Mouse (Mus musculus) limb, embryonic 10.5 days (tissue): ENCODE results near the gene Atl2. TPM values are rescaled to one million over a fixed set of nuclear protein-coding genes. Genes with fewer than 3 reads are reported as not detected.

Experiments
- DNase-seq: peaks from one replicate; pipeline ENCODE4 v3.0.0-alpha.2; 2017; ENCODE audit warnings: low spot score
- H3K27ac ChIP-seq: fragments of 300-500 bp; sonication (generic); 2 replicates; pipeline ENCODE4 v1.5.1; 2016; ENCODE audit warnings: mild to moderate bottlenecking
- H3K27me3 ChIP-seq: fragments of 300-500 bp; sonication (generic); 2 replicates; pipeline ENCODE4 v1.6.1; 2016; ENCODE audit warnings: low read depth, mild to moderate bottlenecking; ENCODE audit not compliant: poor library complexity, severe bottlenecking
- H3K36me3 ChIP-seq: fragments of 300-500 bp; sonication (generic); 2 replicates; pipeline ENCODE4 v1.6.1; 2016; ENCODE audit warnings: mild to moderate bottlenecking, moderate library complexity
- H3K4me1 ChIP-seq: fragments of 300-500 bp; sonication (generic); 2 replicates; pipeline ENCODE4 v1.6.1; 2016
- H3K4me3 ChIP-seq: fragments of 300-500 bp; sonication (generic); 2 replicates; pipeline ENCODE4 v1.5.1; 2016; ENCODE audit warnings: mild to moderate bottlenecking, moderate library complexity
- H3K9me3 ChIP-seq: fragments of 300-500 bp; sonication (generic); replicated peaks from 2 replicates; pipeline ENCODE4 v1.6.1; 2016; ENCODE audit warnings: mild to moderate bottlenecking
- WGBS: fragments of 180-500 bp; shearing (Covaris S2); methylation state at CpG from one replicate; pipeline ENCODE4 v1.1.7; 2016; 5-methylcytosine and 5-hydroxymethylcytosine counted together
- polyA plus RNA-seq: library from polyadenylated mRNA; unstranded; fragments of >200 nt; fragmentation: Nextera tagmentation; extraction: Ambion mirVana; gene quantifications from 2 replicates; pipeline ENCODE4 v1.2.1, GENCODE M21; 2016

The Atl2 gene
- polyA plus RNA-seq, 1 experiment from 2014 or later: 38.7 TPM

GRCm38 (mm10) chr17:79804747-79805146 is 91.2 kb downstream of the Atl2 start:
- H3K4me3 ChIP-seq: no peak overlapping the region
- H3K4me1 ChIP-seq: peaks cover 28% of the 10 kb centered on the region
- H3K27me3 ChIP-seq: no peaks in the 10 kb centered on the region
- no peaks in the 10 kb centered on the region for H3K36me3 ChIP-seq
- DNase-seq: no peak
- no peaks in the 10 kb centered on the region for H3K9me3 ChIP-seq
- no peak overlapping the region for H3K27ac ChIP-seq
- WGBS: 62% methylated on average over 2 of the region's 2 CpGs

- H3K4me1 ChIP-seq: peaks cover 2% of the 10 kb centered on the region
- DNase-seq: no peak
- H3K27me3 ChIP-seq: no peaks in the 10 kb centered on the region
- no peak overlapping the region for H3K4me3 ChIP-seq
- no peak overlapping the region for H3K27ac ChIP-seq
- 72% methylated on average over 7 of the region's 7 CpGs for WGBS
- no peaks in the 10 kb centered on the region for H3K36me3 ChIP-seq
- H3K9me3 ChIP-seq: no peaks in the 10 kb centered on the region
Observed at GRCm38 (mm10) chr17:79802056-79802455, 93.9 kb downstream of the Atl2 start.

GRCm38 (mm10) chr17:79798831-79799230 is 97.1 kb downstream of the Atl2 start:
- WGBS: 94% methylated on average over 10 of the region's 10 CpGs
- Histone ChIP-seq H3K27me3 (no peaks in the 10 kb centered on the region), H3K4me3 (no peak overlapping the region), H3K36me3 (no peaks in the 10 kb centered on the region), H3K4me1 (no peaks in the 10 kb centered on the region; the same call in 1 of the 2 replicates), H3K27ac (no peak overlapping the region), H3K9me3 (no peaks in the 10 kb centered on the region)
- no peak for DNase-seq

Other genes starting within 250 kb of the Atl2 start
- gene Cyp1b1, start 181.1 kb downstream of the Atl2 start, polyA plus RNA-seq: 5.0 and 7.5 TPM in 2 replicates
- 99.2 and 100.0 TPM in 2 replicates for gene Hnrnpll, start 166.2 kb upstream of the Atl2 start, polyA plus RNA-seq
- 11.5 and 12.8 TPM in 2 replicates for gene Galm, start 231.3 kb upstream of the Atl2 start, polyA plus RNA-seq